Mouse (Mus musculus) cortical plate, adult 2 months (tissue): Measurements from ENCODE around the gene Frzb.

Experiments used
- CTCF ChIP-seq: fragments of 200-500 bp; IDR thresholded peaks from 2 replicates; pipeline ENCODE4 v1.5.1; 2011; ENCODE audit warnings: mild to moderate bottlenecking, control low read depth, low read length; ENCODE audit not compliant: insufficient read depth; ENCODE audit errors: extremely low read depth
- POLR2A ChIP-seq: fragments of 200-500 bp; IDR thresholded peaks from 2 replicates; pipeline ENCODE4 v1.6.1; 2011; ENCODE audit warnings: mild to moderate bottlenecking, low read length, control low read depth; ENCODE audit not compliant: insufficient read depth; ENCODE audit errors: extremely low read depth

DNA sequence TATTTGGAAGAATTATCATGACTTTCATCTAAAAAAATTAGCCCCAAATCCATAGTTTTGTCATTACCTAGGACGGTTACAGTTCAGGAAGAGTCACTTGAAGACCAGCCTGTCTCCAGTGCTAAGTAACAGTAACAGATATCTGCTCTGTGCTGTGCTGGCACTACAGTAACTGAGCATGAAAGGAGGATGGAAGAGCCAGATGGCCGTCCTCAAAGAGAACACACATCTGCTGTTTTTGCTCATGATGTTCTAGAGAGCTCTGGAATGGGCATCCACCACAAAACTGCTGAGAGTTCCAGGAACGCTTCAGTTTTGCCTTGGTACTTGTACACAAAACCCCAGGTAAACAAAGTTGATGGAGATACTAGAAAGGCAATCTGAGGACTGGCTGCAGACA lies 59.1 kb downstream of the Frzb start:
- TF ChIP-seq CTCF (no peak), POLR2A (no peak)
